Mouse (Mus musculus): ENCODE measurements around the gene Tshb. TPM values are rescaled to one million over a fixed set of nuclear protein-coding genes. Genes with fewer than 3 reads are reported as not detected.

Tshb gene
- polyA plus RNA-seq (2014; fragmentation: Illumina TruSeq; extraction: RNeasy Lipid Tissue Mini Kit (QIAGEN cat#74804); ENCODE audit: low read depth, low replicate concordance): 2.1 TPM

DNA sequence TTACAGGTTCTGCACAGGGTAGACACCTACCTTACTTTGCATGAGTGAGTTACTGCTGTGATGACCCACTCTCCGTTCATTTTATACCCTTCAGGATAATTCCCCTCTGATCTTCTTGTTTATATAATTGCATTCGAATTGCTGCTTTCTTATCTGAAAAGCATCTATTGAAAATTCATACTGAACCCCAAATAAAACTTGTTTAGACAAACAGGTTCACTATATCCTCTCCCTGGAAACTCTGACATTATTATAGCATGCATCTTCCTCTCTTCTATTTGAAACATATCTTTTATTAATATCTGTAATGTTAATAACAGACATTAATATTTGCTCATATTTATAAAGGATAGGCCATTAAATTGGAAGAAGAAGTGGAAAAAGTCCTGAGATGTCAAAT lies at the start of gene Tshb:
Tshb (minus strand) TSS at position 101 of the 400 bp plus-strand sequence.

DNA sequence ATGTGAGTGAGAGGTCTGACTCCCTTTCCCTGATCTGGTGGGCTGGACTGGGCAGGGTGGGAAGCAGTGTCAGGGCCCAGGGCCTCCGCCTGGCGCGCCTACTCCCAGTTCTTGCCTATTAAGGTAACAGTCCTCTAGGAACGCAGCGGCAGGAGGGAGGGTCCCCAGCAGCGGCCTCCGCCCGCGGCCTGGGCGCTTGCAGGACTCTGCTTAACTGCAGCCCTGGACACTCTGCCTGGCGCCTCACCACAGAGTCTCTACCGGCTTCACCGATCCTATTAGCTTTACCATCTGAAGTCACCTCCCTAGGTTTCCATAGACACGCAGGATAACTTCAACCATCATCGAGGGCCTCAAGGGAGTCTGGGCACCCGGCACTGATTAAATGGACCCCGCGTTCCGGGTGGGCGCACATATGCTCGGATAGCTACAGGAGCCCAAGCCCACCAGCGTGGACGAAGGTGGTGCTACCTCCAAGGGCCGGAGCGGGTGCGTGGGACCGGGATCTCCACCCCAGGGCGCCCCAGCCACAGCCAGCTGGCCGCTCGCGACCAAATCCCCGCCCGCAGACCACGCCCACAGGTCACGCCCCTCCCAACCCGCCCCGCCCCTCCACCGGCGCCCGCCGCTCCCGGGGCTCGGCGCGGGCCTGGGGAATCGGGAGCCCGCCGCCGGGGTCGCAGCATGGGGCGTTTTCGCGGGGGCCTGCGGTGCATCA lies 48.0 kb downstream of the Tshb start, which contains the start of gene Tspan2:
Tspan2 (plus strand) TSS at position 217 of the 718 bp plus-strand sequence.

Other genes starting within 250 kb of the Tshb start
- gene Tspan2, start 48.2 kb downstream of the Tshb start, polyA plus RNA-seq (2014; fragmentation: Illumina TruSeq; extraction: RNeasy Lipid Tissue Mini Kit (QIAGEN cat#74804); ENCODE audit: low read depth, low replicate concordance): 3.2 TPM
- 668 TPM for gene Sycp1, start 153.4 kb upstream of the Tshb start, polyA plus RNA-seq (2014; fragmentation: Illumina TruSeq; extraction: RNeasy Lipid Tissue Mini Kit (QIAGEN cat#74804); ENCODE audit: low read depth, low replicate concordance)
- 2.6 TPM for gene Nr1h5, start 181.4 kb upstream of the Tshb start, polyA plus RNA-seq (2014; fragmentation: Illumina TruSeq; extraction: RNeasy Lipid Tissue Mini Kit (QIAGEN cat#74804); ENCODE audit: low read depth, low replicate concordance)
- 27.5 TPM for gene Sike1, start 213.0 kb upstream of the Tshb start, polyA plus RNA-seq (2014; fragmentation: Illumina TruSeq; extraction: RNeasy Lipid Tissue Mini Kit (QIAGEN cat#74804); ENCODE audit: low read depth, low replicate concordance)
- gene Csde1, start 237.7 kb upstream of the Tshb start, polyA plus RNA-seq (2014; fragmentation: Illumina TruSeq; extraction: RNeasy Lipid Tissue Mini Kit (QIAGEN cat#74804); ENCODE audit: low read depth, low replicate concordance): 1,316 TPM

All from testis, adult 10 weeks (tissue).